Mouse (Mus musculus) liver (tissue): ENCODE measurements around the gene Matn4.
A peak's percentile ranks its signal among the peaks of the same experiment; 100 is the strongest.
"Not testable (repeated sequence)": the region's sequence is repeated elsewhere in the genome, so short reads cannot be mapped to it uniquely, and the experiment has no call there.

Source experiments
- DNase-seq: peaks from one replicate; pipeline ENCODE4 v3.0.0-alpha.2; 2020; ENCODE audit warnings: mixed read lengths

The Matn4 gene

DNA sequence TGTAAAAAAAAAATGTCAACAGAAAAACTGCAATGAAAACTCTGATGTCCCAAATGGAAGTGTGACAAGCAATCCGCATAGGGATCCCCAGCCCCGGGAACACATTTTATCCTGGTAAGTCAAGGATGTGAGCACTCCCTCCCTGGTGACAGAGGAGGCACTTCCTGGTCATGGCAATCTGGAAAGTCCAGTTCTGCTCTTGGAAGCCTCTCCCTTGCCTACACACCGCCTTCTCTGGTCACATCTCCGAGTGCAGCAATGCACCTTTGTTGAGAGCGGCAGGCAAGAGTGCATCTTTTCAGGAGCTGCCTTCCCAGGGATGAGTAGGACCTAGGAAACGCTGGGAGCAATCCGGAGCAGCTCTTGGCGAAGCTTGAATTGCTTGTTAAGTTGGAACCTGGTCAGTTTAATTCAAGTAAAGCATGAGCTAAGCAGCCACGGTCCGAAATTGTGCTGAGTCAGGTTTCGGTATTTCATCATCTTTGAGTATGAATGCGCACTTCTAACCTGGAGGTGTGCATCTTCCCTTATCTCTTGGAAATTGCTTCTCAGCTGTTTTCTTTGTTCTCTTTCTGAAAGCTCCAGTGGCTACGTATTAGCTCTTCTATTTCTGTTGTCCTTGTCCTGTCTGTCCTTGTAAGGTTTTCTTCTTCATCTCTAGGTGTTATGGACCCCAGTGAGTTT lies 43.8 kb downstream of the Matn4 start:
- DNase-seq: no peak

DNA sequence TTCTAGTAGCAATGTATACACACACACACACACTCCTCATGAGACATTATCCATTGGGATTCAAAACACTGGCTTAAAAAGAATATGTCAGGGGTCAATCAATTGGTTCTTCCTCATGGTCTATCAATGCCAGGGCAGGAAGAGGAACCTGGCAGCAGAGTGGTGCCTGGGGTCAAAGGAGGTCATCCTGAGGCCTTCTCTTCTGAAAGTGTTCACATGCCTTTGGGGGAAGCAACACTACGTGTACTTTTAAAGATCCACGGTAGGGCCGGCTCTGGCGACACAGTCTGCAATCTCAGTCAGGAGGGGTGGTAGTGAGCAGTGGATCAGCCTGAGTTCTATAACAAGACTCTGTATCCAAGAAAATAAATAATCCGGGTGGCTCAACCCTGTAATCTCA lies 45.3 kb downstream of the Matn4 start:
- no peak for DNase-seq

DNA sequence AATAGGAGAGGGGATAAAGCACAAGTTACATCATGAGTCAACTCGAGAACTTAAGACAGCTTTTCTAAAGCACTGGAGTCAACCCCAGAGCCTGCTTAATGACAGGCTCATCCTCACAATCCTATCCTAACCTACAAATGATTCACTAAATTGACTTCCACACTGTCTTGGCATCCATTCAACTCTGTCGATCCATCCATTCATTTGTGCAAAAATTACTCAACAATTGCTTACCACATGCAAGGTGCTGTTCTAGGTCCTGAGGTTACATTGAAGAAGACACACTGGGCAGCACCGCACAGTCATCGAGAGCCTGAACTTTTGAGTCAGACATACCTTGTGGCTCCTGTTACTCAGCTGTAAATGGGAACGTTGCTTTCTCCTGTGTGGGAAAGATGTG lies 45.9 kb downstream of the Matn4 start:
- DNase-seq: no peak

GRCm38 (mm10) chr2:164358373-164358772 lies 46.6 kb downstream of the Matn4 start:
- DNase-seq: no peak

- no peak for DNase-seq
Observed at GRCm38 (mm10) chr2:164356177-164356967, 48.6 kb downstream of the Matn4 start.

GRCm38 (mm10) chr2:164353356-164353755 lies 51.6 kb downstream of the Matn4 start:
- DNase-seq: no peak

DNA sequence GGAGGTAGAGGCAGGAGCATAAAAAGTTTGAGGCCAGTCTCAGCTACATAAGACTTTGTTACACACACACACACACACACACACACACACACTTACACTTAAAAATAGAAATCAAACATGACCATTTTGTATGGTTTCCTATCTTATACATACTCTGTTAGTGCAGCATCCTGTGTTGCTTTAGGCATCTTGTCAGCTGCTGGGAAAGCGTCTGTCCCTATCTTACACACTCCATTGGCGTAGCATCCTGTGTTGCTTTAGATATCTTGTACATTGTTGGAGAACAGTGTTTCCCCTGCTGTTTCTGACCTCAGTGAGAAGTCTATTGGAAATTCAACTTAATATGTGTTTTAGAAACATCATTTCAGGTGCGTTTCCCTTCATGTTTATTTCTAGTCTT lies 52.3 kb downstream of the Matn4 start:
- DNase-seq: no peak

DNA sequence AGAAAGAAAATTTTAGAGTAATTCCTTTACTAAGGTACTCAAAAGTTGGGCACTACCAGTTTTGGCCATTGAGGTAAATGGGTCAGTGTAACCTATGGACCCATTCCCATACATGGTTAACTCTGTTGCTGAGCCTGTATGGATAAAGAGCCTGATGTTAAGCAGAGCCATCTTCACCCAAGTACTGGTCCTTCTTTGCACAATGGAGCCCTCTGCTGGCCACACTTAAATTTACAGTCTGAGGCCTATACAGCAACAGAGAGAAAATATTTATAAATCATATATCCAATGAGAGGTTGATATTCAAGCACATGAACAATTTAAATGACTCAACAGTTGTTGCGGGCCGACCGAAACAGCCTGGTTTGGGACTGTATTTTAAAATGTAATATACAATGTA lies 56.0 kb downstream of the Matn4 start:
- DNase-seq: peak; percentile 37

DNA sequence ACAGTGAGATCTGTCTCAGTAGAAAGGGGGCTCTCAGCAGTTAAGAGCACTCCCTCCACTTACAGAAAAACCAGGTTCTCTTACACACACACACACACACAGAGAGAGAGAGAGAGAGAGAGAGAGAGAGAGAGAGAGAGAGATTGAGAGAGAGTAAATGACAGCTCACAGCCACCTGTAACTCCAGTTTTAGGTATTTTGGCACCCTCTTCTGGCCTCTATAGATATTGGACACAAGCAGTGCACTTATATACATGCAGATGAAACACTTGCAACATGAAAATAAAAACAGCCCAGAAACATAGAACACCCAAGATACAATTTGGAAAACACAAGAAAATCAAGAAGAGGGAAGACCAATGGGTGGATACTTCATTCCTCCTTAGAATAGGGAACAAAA lies 57.3 kb downstream of the Matn4 start:
- not testable (repeated sequence) for DNase-seq

GRCm38 (mm10) chr2:164343732-164344131 lies 61.2 kb downstream of the Matn4 start:
- not testable (repeated sequence) for DNase-seq
